8 mouse cellular contexts compared by ENCODE assay signal in the genomic region with DNA sequence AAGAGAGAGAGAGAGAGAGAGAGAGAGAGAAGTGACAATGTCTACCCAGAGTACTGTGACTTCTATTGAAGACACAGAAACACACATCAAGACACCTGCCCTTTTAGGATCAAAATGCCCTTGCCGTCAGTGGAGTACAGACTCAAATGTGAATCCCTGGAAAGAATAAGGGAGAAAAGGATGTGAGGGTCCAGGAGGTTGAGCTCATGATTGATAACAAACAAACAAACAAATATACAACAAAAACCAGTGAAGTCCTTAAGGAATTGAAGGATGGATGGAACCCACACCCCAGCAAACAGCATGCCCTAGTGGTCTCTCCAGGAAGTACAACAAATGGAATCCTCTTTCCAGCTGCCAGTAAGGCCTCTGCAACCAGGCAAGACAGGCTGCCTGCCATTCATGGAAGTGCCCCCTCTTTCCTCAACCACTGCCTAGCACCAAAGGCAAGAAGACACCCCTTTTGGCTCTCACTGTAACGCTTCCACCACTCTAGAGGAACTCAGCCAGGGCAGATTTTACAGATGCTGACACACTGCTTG. TPM values are rescaled to one million over a fixed set of nuclear protein-coding genes. Genes with fewer than 3 reads are reported as not detected.
A peak's percentile ranks its signal among the peaks of the same experiment; 100 is the strongest.
DNase-seq lines count a peak whose midpoint lies in the region; ATAC-seq and TF ChIP-seq lines count a peak whose summit lies in the region.

No protein-coding gene starts in this region.

- H3K27ac ChIP-seq in forebrain, embryonic 12.5 days: no peak overlapping the region
- no peak overlapping the region for H3K27ac ChIP-seq in forebrain, embryonic 13.5 days
- H3K27ac ChIP-seq in thymus, adult 2 months (ENCODE audit: control insufficient read depth, insufficient read depth, low read length): no peak overlapping the region
- H3K27ac ChIP-seq in embryonic fibroblast, embryonic 13.5 days (ENCODE audit: insufficient read depth, low read length): no peak overlapping the region
- H3K27ac ChIP-seq in kidney, embryonic 15.5 days: peak overlapping the region; percentile 67

- 33% methylated on average over 2 of the region's 2 CpGs for WGBS in forebrain, embryonic 12.5 days
- WGBS in forebrain, embryonic 13.5 days: 38% methylated on average over 2 of the region's 2 CpGs
- 80% methylated on average over 2 of the region's 2 CpGs for WGBS in thymus, adult 2 months
- 39% methylated on average over 2 of the region's 2 CpGs for WGBS in kidney, embryonic 15.5 days

- 0 out of 2 replicates have a peak, but pooled peaks have one; percentile 31 for TF ChIP-seq CTCF in thymus, adult 2 months (IDR thresholded peaks at IDR 0.05; ENCODE audit: borderline replicate concordance, control insufficient read depth, extremely low read depth, insufficient read depth, low read length, poor library complexity)
- peak; percentile 32; the same call in 1 of the 2 replicates for TF ChIP-seq CTCF in embryonic fibroblast, embryonic 13.5 days (IDR thresholded peaks at IDR 0.05; ENCODE audit: borderline replicate concordance, insufficient read depth, low read length)

- H3K4me3 ChIP-seq in forebrain, embryonic 12.5 days (replicated peaks): no peak overlapping the region
- H3K4me3 ChIP-seq in forebrain, embryonic 13.5 days: no peak overlapping the region
- H3K4me3 ChIP-seq in thymus, adult 2 months (ENCODE audit: control insufficient read depth, insufficient read depth, low read length): no peak overlapping the region
- no peak overlapping the region for H3K4me3 ChIP-seq in embryonic fibroblast, embryonic 13.5 days (ENCODE audit: insufficient read depth, low read length)
- H3K4me3 ChIP-seq in kidney, embryonic 15.5 days (replicated peaks): no peak overlapping the region

- no peak overlapping the region for H3K9ac ChIP-seq in forebrain, embryonic 12.5 days
- no peak overlapping the region for H3K9ac ChIP-seq in forebrain, embryonic 13.5 days
- no peak overlapping the region for H3K9ac ChIP-seq in kidney, embryonic 15.5 days

- peak; percentile 39; the same call in 1 of the 2 replicates for ATAC-seq in forebrain, embryonic 12.5 days (ENCODE audit: low FRiP score)
- ATAC-seq in forebrain, embryonic 13.5 days: no peak
- ATAC-seq in kidney, embryonic 15.5 days (replicated peaks; ENCODE audit: low FRiP score): no peak

- H3K27me3 ChIP-seq in forebrain, embryonic 12.5 days: peaks cover 39% of the 10 kb centered on the region
- H3K27me3 ChIP-seq in forebrain, embryonic 13.5 days: peaks cover 31% of the 10 kb centered on the region
- H3K27me3 ChIP-seq in thymus, adult 2 months (ENCODE audit: control insufficient read depth, insufficient read depth, low read length): no peaks in the 10 kb centered on the region
- 0 out of 2 replicates have a peak, but pooled peaks cover 4% of the 10 kb centered on the region for H3K27me3 ChIP-seq in kidney, embryonic 15.5 days

- DNase-seq in thymus, adult 2 months: peak; percentile 52
- DNase-seq in thymus, adult 18-20 months: no peak
- DNase-seq in lung, postnatal 10 days: peak; percentile 85
- peak; percentile 59 for DNase-seq in yolk sac, embryonic 10.5 days (ENCODE audit: low spot score)

- H3K4me1 ChIP-seq in forebrain, embryonic 12.5 days: peaks cover 31% of the 10 kb centered on the region
- peaks cover 16% of the 10 kb centered on the region for H3K4me1 ChIP-seq in forebrain, embryonic 13.5 days
- H3K4me1 ChIP-seq in thymus, adult 2 months (replicated peaks; ENCODE audit: control insufficient read depth, insufficient read depth, low read length): peaks cover 20% of the 10 kb centered on the region
- peaks cover 2% of the 10 kb centered on the region; the same call in 1 of the 2 replicates for H3K4me1 ChIP-seq in embryonic fibroblast, embryonic 13.5 days (ENCODE audit: control insufficient read depth, insufficient read depth, low read length)
- peaks cover 69% of the 10 kb centered on the region for H3K4me1 ChIP-seq in kidney, embryonic 15.5 days

- H3K4me2 ChIP-seq in forebrain, embryonic 12.5 days: no peak overlapping the region
- H3K4me2 ChIP-seq in forebrain, embryonic 13.5 days: no peak overlapping the region
- peak overlapping the region; percentile 27; the same call in 1 of the 2 replicates for H3K4me2 ChIP-seq in kidney, embryonic 15.5 days

- H3K36me3 ChIP-seq in forebrain, embryonic 12.5 days (replicated peaks): no peaks in the 10 kb centered on the region
- H3K36me3 ChIP-seq in forebrain, embryonic 13.5 days (ENCODE audit: poor library complexity, severe bottlenecking): no peaks in the 10 kb centered on the region
- no peaks in the 10 kb centered on the region for H3K36me3 ChIP-seq in thymus, adult 2 months (ENCODE audit: control insufficient read depth, insufficient read depth, low read length)
- H3K36me3 ChIP-seq in kidney, embryonic 15.5 days: no peaks in the 10 kb centered on the region

- no peak for TF ChIP-seq POLR2A in thymus, adult 2 months (IDR thresholded peaks at IDR 0.05; ENCODE audit: control insufficient read depth, extremely low read depth, insufficient read depth, low read length, poor library complexity)
- no peak for TF ChIP-seq POLR2A in embryonic fibroblast, embryonic 13.5 days (IDR thresholded peaks at IDR 0.05; ENCODE audit: low read depth, low read length)

- no peaks in the 10 kb centered on the region for H3K9me3 ChIP-seq in forebrain, embryonic 12.5 days
- H3K9me3 ChIP-seq in forebrain, embryonic 13.5 days (replicated peaks): no peaks in the 10 kb centered on the region
- no peaks in the 10 kb centered on the region for H3K9me3 ChIP-seq in kidney, embryonic 15.5 days (replicated peaks)

RNA-seq across cellular contexts. Expression of gene Slc7a7, which starts 4.9 kb away (rescaled TPM):
- 4.2 and 5.4 TPM in 2 replicates for polyA plus RNA-seq in forebrain, embryonic 12.5 days (2016; fragmentation: Nextera tagmentation; extraction: Ambion mirVana)
- 5.6 and 6.1 TPM in 2 replicates for polyA plus RNA-seq in forebrain, embryonic 13.5 days (2015; fragmentation: Nextera tagmentation; extraction: Ambion mirVana)
- polyA plus RNA-seq in thymus, adult 2 months (2012; rRNA removed): 24.2 and 29.3 TPM in 2 replicates
- 6.9 and 7.0 TPM in 2 replicates for polyA plus RNA-seq in embryonic fibroblast, embryonic 13.5 days (2011; ENCODE audit: insufficient read length, low read depth, missing spikeins)
- 11.0 and 11.4 TPM in 2 replicates for polyA plus RNA-seq in kidney, embryonic 15.5 days (2015; fragmentation: Nextera tagmentation; extraction: Ambion mirVana)

RNA-seq across cellular contexts. Expression of gene Mrpl52, which starts 14.0 kb away (rescaled TPM):
- polyA plus RNA-seq in forebrain, embryonic 12.5 days (2016; fragmentation: Nextera tagmentation; extraction: Ambion mirVana): 274 and 307 TPM in 2 replicates
- polyA plus RNA-seq in forebrain, embryonic 13.5 days (2015; fragmentation: Nextera tagmentation; extraction: Ambion mirVana): 270 and 310 TPM in 2 replicates
- polyA plus RNA-seq in thymus, adult 2 months (2012; rRNA removed): 211 and 214 TPM in 2 replicates
- 138 and 143 TPM in 2 replicates for polyA plus RNA-seq in embryonic fibroblast, embryonic 13.5 days (2011; ENCODE audit: insufficient read length, low read depth, missing spikeins)
- 265 and 305 TPM in 2 replicates for polyA plus RNA-seq in kidney, embryonic 15.5 days (2015; fragmentation: Nextera tagmentation; extraction: Ambion mirVana)

RNA-seq across cellular contexts. Expression of gene Mmp14, which starts 18.7 kb away (rescaled TPM):
- polyA plus RNA-seq in forebrain, embryonic 12.5 days (2016; fragmentation: Nextera tagmentation; extraction: Ambion mirVana): 76.0 and 79.2 TPM in 2 replicates
- polyA plus RNA-seq in forebrain, embryonic 13.5 days (2015; fragmentation: Nextera tagmentation; extraction: Ambion mirVana): 54.5 and 57.3 TPM in 2 replicates
- 76.5 and 89.3 TPM in 2 replicates for polyA plus RNA-seq in thymus, adult 2 months (2012; rRNA removed)
- 618 and 779 TPM in 2 replicates for polyA plus RNA-seq in embryonic fibroblast, embryonic 13.5 days (2011; ENCODE audit: insufficient read length, low read depth, missing spikeins)
- 155 and 168 TPM in 2 replicates for polyA plus RNA-seq in kidney, embryonic 15.5 days (2015; fragmentation: Nextera tagmentation; extraction: Ambion mirVana)

RNA-seq across cellular contexts. Expression of gene Lrp10, which starts 51.2 kb away (rescaled TPM):
- 26.2 and 29.8 TPM in 2 replicates for polyA plus RNA-seq in forebrain, embryonic 12.5 days (2016; fragmentation: Nextera tagmentation; extraction: Ambion mirVana)
- polyA plus RNA-seq in forebrain, embryonic 13.5 days (2015; fragmentation: Nextera tagmentation; extraction: Ambion mirVana): 19.9 and 24.4 TPM in 2 replicates
- 308 and 317 TPM in 2 replicates for polyA plus RNA-seq in thymus, adult 2 months (2012; rRNA removed)
- polyA plus RNA-seq in embryonic fibroblast, embryonic 13.5 days (2011; ENCODE audit: insufficient read length, low read depth, missing spikeins): 85.6 and 98.2 TPM in 2 replicates
- 46.8 and 54.6 TPM in 2 replicates for polyA plus RNA-seq in kidney, embryonic 15.5 days (2015; fragmentation: Nextera tagmentation; extraction: Ambion mirVana)

RNA-seq across cellular contexts. Expression of gene Oxa1l, which starts 52.1 kb away (rescaled TPM):
- 42.6 and 52.9 TPM in 2 replicates for polyA plus RNA-seq in forebrain, embryonic 12.5 days (2016; fragmentation: Nextera tagmentation; extraction: Ambion mirVana)
- polyA plus RNA-seq in forebrain, embryonic 13.5 days (2015; fragmentation: Nextera tagmentation; extraction: Ambion mirVana): 43.8 and 50.6 TPM in 2 replicates
- polyA plus RNA-seq in thymus, adult 2 months (2012; rRNA removed): 177 and 188 TPM in 2 replicates
- polyA plus RNA-seq in embryonic fibroblast, embryonic 13.5 days (2011; ENCODE audit: insufficient read length, low read depth, missing spikeins): 43.2 and 55.3 TPM in 2 replicates
- polyA plus RNA-seq in kidney, embryonic 15.5 days (2015; fragmentation: Nextera tagmentation; extraction: Ambion mirVana): 50.9 and 61.0 TPM in 2 replicates

Comparison
In these comparisons a context has a peak if more than half of its experiments do, and no peak if none do; other contexts are left out.
1. DNase-seq: peak in thymus, adult 2 months (single experiment), lung, postnatal 10 days (single experiment) and yolk sac, embryonic 10.5 days (single experiment); none in thymus, adult 18-20 months (0 of 2).